Mouse (Mus musculus): ENCODE measurements around the gene Dock11.

DNA sequence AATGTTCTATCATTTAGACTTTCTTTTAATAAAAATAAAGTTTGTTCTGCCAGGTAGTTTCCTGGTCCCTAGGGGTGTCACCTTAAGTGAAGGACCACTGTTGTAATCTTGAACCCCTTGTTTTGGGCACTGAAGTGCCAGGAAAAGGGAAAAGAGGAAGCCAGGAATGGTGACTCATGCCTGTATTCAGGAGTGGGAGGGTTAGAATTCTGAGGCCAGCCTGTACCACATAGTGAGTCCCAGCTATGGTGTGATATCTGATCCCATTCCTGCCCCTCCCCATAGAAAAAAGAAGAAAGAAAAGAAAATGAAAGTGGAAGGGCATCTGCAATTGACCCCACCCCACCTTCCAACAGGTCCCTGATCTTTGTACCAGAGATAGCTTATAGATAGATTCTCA, 161.7 kb downstream of the Dock11 start:
- TF ChIP-seq CTCF (IDR thresholded peaks at IDR 0.05) (no peak), EP300 (IDR thresholded peaks at IDR 0.05) (no peak)

Measured in lung, postnatal 0 days (tissue).